Mouse (Mus musculus): Measurements from ENCODE around the gene Fam163b. TPM values are rescaled to one million over a fixed set of nuclear protein-coding genes. Genes with fewer than 3 reads are reported as not detected.

Fam163b gene
- polyA plus RNA-seq, 1 experiment from 2014 or later, result 0.03 TPM

GRCm38 (mm10) chr2:27071978-27072377 lies 70.3 kb downstream of the Fam163b start, which contains the start of gene Mymk:
TSS of gene Mymk (minus strand) at chr2:27072179.
- Histone ChIP-seq H3K4me1 (replicated peaks) (no peaks in the 10 kb centered on the region), H3K9me3 (replicated peaks) (no peaks in the 10 kb centered on the region), H3K27ac (no peak within 1 kb of the TSS), H3K4me3 (replicated peaks) (no peak within 1 kb of the TSS), H3K4me2 (no peak within 1 kb of the TSS), H3K9ac (no peak within 1 kb of the TSS), H3K36me3 (no peaks in the 10 kb centered on the region), H3K27me3 (no peaks in the 10 kb centered on the region; the same call in 1 of the 2 replicates)
- ATAC-seq (ENCODE audit: low read depth) (no peak), DNase-seq (no peak)
- WGBS (ENCODE audit: insufficient replicate concordance), result 73% methylated on average over 2 of the region's 2 CpGs

GRCm38 (mm10) chr2:27071137-27071536 lies 71.2 kb downstream of the Fam163b start:
- Histone ChIP-seq H3K27me3 (no peaks in the 10 kb centered on the region), H3K36me3 (no peaks in the 10 kb centered on the region), H3K27ac (no peak overlapping the region), H3K4me1 (replicated peaks) (no peaks in the 10 kb centered on the region), H3K9ac (no peak overlapping the region), H3K9me3 (replicated peaks) (no peaks in the 10 kb centered on the region), H3K4me2 (no peak overlapping the region), H3K4me3 (replicated peaks) (no peak overlapping the region)
- ATAC-seq (ENCODE audit: low read depth) (no peak), DNase-seq (no peak)
- 21% methylated on average over 4 of the region's 4 CpGs for WGBS (ENCODE audit: insufficient replicate concordance)

- 50% methylated on average over 2 of the region's 2 CpGs for WGBS (ENCODE audit: insufficient replicate concordance)
- Histone ChIP-seq H3K27me3 (no peaks in the 10 kb centered on the region), H3K4me1 (replicated peaks) (no peaks in the 10 kb centered on the region), H3K4me3 (replicated peaks) (no peak overlapping the region), H3K36me3 (no peaks in the 10 kb centered on the region), H3K9ac (no peak overlapping the region), H3K27ac (no peak overlapping the region), H3K4me2 (no peak overlapping the region), H3K9me3 (replicated peaks) (no peaks in the 10 kb centered on the region)
- no peak for DNase-seq
- ATAC-seq (ENCODE audit: low read depth), result no peak
These were observed 72.0 kb downstream of the Fam163b start for GRCm38 (mm10) chr2:27070247-27070813.

GRCm38 (mm10) chr2:27069646-27070045 lies 72.6 kb downstream of the Fam163b start:
- ATAC-seq (ENCODE audit: low read depth) (no peak), DNase-seq (no peak)
- WGBS (ENCODE audit: insufficient replicate concordance), result 43% methylated on average over 3 of the region's 3 CpGs
- Histone ChIP-seq H3K36me3 (no peaks in the 10 kb centered on the region), H3K9ac (no peak overlapping the region), H3K27me3 (no peaks in the 10 kb centered on the region), H3K4me3 (replicated peaks) (no peak overlapping the region), H3K4me1 (replicated peaks) (no peaks in the 10 kb centered on the region), H3K27ac (no peak overlapping the region), H3K9me3 (replicated peaks) (no peaks in the 10 kb centered on the region), H3K4me2 (no peak overlapping the region)

GRCm38 (mm10) chr2:27067996-27068395 lies 74.3 kb downstream of the Fam163b start:
- Histone ChIP-seq H3K9ac (no peak overlapping the region), H3K4me1 (replicated peaks) (no peaks in the 10 kb centered on the region), H3K9me3 (replicated peaks) (no peaks in the 10 kb centered on the region), H3K36me3 (no peaks in the 10 kb centered on the region), H3K27ac (no peak overlapping the region), H3K27me3 (no peaks in the 10 kb centered on the region), H3K4me3 (replicated peaks) (no peak overlapping the region), H3K4me2 (no peak overlapping the region)
- WGBS (ENCODE audit: insufficient replicate concordance), result 41% methylated on average over 2 of the region's 2 CpGs
- DNase-seq (no peak), ATAC-seq (ENCODE audit: low read depth) (no peak)

GRCm38 (mm10) chr2:27067124-27067523 lies 75.2 kb downstream of the Fam163b start:
- H3K4me3 ChIP-seq (replicated peaks), result no peak overlapping the region
- H3K36me3 ChIP-seq, result no peaks in the 10 kb centered on the region
- H3K4me2 ChIP-seq, result no peak overlapping the region
- H3K9ac ChIP-seq, result no peak overlapping the region
- ATAC-seq (ENCODE audit: low read depth) (no peak), DNase-seq (no peak)
- no peaks in the 10 kb centered on the region for H3K9me3 ChIP-seq (replicated peaks)
- no peaks in the 10 kb centered on the region for H3K27me3 ChIP-seq
- H3K27ac ChIP-seq, result no peak overlapping the region
- H3K4me1 ChIP-seq (replicated peaks), result peaks cover 2% of the 10 kb centered on the region; the same call in 1 of the 2 replicates
- 81% methylated on average over 2 of the region's 2 CpGs for WGBS (ENCODE audit: insufficient replicate concordance)

Other genes with a start within 250 kb of the Fam163b start
- 14.8 and 17.8 TPM in 2 replicates for gene Surf6, start 239.6 kb downstream of the Fam163b start, polyA plus RNA-seq (2015; fragmentation: Nextera tagmentation; extraction: Ambion mirVana)
- gene Med22, start 231.8 kb downstream of the Fam163b start, polyA plus RNA-seq (2015; fragmentation: Nextera tagmentation; extraction: Ambion mirVana), result 24.6 and 25.9 TPM in 2 replicates
- 557 and 577 TPM in 2 replicates for gene Rpl7a, start 231.7 kb downstream of the Fam163b start, polyA plus RNA-seq (2015; fragmentation: Nextera tagmentation; extraction: Ambion mirVana)
- gene Surf2, start 226.1 kb downstream of the Fam163b start, polyA plus RNA-seq (2015; fragmentation: Nextera tagmentation; extraction: Ambion mirVana), result 36.6 and 41.6 TPM in 2 replicates
- gene Surf1, start 226.0 kb downstream of the Fam163b start, polyA plus RNA-seq (2015; fragmentation: Nextera tagmentation; extraction: Ambion mirVana), result 39.7 and 43.6 TPM in 2 replicates
- 105 and 116 TPM in 2 replicates for gene Surf4, start 208.6 kb downstream of the Fam163b start, polyA plus RNA-seq (2015; fragmentation: Nextera tagmentation; extraction: Ambion mirVana)
- 0.08 and 0.09 TPM in 2 replicates for gene Stkld1, start 208.4 kb downstream of the Fam163b start, polyA plus RNA-seq (2015; fragmentation: Nextera tagmentation; extraction: Ambion mirVana)
- gene Rexo4, start 178.1 kb downstream of the Fam163b start, polyA plus RNA-seq (2015; fragmentation: Nextera tagmentation; extraction: Ambion mirVana), result 24.8 and 29.7 TPM in 2 replicates
- gene Adamts13, start 169.1 kb downstream of the Fam163b start, polyA plus RNA-seq (2015; fragmentation: Nextera tagmentation; extraction: Ambion mirVana), result 1.0 and 1.2 TPM in 2 replicates
- 12.6 and 13.4 TPM in 2 replicates for gene Cacfd1, start 132.6 kb downstream of the Fam163b start, polyA plus RNA-seq (2015; fragmentation: Nextera tagmentation; extraction: Ambion mirVana)
- gene Slc2a6, start 114.5 kb downstream of the Fam163b start, polyA plus RNA-seq (2015; fragmentation: Nextera tagmentation; extraction: Ambion mirVana), result 0.13 and 0.20 TPM in 2 replicates
- gene Mymk, start 70.3 kb downstream of the Fam163b start, polyA plus RNA-seq (2015; fragmentation: Nextera tagmentation; extraction: Ambion mirVana), result 0.70 and 0.83 TPM in 2 replicates
- gene Adamtsl2, start 63.1 kb downstream of the Fam163b start, polyA plus RNA-seq (2015; fragmentation: Nextera tagmentation; extraction: Ambion mirVana), result 0.64 and 0.65 TPM in 2 replicates
- gene Dbh, start 22.7 kb upstream of the Fam163b start, polyA plus RNA-seq (2015; fragmentation: Nextera tagmentation; extraction: Ambion mirVana), result 0.03 TPM in 2 replicates
- 36.1 and 40.3 TPM in 2 replicates for gene Sardh, start 105.8 kb upstream of the Fam163b start, polyA plus RNA-seq (2015; fragmentation: Nextera tagmentation; extraction: Ambion mirVana)